Mouse (Mus musculus) mature B cell (primary cell): ENCODE data around the gene Cacna1c.

Experiments used
- in situ Hi-C: fragments of 300-500 bp; cut with MboI; formaldehyde crosslinking; loops from 2 replicates; pipeline ENCODE4 v1.14.3; 2019

Gene Cacna1c

GRCm38 (mm10) chr6:118749285-118749684 is 446.9 kb downstream of the Cacna1c start:
- in situ Hi-C loops, result no loop called here

DNA sequence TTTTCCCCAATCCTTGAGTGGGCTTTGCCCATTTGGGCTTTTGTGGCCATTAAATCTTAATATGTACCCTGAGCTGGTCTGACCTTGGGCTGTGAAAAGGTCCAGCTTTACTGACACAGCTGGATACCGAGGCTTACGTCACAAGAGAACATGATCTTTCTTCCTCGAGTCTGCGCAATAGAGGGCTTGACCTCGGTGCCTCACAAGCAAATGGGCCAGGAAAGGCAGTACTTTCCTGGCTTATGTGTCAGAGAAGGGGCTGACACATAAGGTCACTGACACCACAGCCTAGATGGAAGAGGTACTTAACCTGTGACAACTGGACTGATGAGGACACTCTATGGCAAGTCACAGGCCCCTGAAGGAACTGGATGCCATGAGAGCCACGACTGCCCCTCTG is 453.5 kb downstream of the Cacna1c start:
- in situ Hi-C loops, result no loop called here

DNA sequence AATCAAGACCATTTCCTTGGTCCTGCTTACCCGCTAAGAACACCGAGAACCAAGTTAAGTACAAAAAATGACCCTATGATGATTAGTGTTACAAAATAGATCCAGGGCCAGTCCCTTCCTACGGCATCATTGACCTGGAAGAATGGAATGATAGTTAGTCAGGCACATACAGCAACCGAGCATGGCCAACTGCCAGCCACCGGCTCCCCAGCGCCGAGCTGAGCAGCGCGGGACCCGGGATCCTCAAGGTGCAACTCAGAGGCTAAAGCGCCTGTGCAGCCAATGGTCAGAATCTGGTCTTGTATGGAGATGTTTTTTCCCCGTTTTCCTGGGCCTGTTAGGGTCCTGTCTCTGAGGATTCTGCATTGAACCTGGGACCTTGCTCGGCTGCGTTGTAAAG is 454.4 kb downstream of the Cacna1c start:
- in situ Hi-C loops, result no loop called here

GRCm38 (mm10) chr6:118739961-118740599 is 456.1 kb downstream of the Cacna1c start:
- in situ Hi-C loops, result no loop called here

- in situ Hi-C loops, result no loop called here
These were observed 456.9 kb downstream of the Cacna1c start for GRCm38 (mm10) chr6:118739344-118739743.

DNA sequence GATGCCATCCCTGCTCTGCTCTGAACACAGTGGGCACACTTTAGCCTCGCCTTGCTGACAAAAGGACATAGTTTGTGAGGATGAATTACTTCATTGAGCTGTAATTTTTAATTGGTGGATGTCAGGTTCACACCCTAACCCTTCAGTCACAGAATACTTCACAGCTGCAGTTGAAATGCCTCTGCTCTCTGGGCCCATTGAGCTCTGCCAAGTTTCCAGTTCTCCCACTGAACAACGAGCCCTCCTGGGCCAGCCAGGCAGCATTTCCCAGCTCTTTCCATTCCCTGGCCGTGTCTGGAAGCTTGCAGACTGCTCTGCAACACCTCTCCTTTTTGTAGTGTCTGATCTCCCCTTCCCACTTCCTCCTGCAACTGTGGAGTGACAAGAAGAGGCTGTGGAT is 457.6 kb downstream of the Cacna1c start:
- in situ Hi-C loops, result no loop called here

- in situ Hi-C loops, result no loop called here
These were observed 459.1 kb downstream of the Cacna1c start for GRCm38 (mm10) chr6:118737078-118737477.

- in situ Hi-C loops, result no loop called here
These were observed 459.7 kb downstream of the Cacna1c start for GRCm38 (mm10) chr6:118736491-118736890.

GRCm38 (mm10) chr6:118735145-118735544 is 461.1 kb downstream of the Cacna1c start:
- in situ Hi-C loops, result no loop called here

DNA sequence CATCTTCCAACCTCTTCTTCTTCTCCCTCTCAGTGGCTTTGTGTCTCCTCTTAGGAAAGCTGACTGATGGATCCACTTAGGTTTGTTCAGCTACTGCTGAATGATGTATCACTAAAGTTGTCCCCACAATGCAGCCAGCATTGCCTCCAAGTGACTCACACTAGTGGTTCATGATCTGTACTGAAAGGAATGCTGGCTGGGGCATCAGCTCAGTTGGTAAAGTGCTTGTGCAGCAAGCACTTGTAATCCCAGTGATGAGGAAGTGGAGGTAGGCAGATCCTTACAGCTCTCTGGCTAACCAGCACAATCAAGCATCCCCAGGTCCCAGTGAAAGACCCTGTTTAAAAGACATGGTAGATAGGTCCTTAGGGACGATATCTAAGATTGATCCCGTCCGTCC is 464.3 kb downstream of the Cacna1c start:
- in situ Hi-C loops, result no loop called here

DNA sequence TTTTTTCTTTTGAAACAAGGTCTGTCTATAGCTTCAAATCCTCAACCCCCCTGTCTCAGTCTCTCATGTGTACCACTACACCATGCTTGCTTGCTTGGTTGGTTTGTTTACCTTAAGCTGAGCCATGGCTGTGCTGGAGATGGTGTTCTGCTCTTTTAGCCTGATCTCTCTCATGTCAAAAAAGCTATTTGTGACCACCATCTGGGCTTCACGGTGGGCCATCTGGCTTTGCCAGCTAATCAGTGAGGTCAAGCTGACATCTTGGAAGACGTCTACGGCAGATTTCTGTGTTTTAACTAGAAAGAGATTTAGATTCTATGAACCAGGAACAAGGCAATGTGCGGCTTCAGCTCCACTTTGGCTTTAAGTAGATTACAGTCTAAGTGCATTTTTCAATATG is 471.3 kb downstream of the Cacna1c start:
- in situ Hi-C loops, result no loop called here

GRCm38 (mm10) chr6:118724388-118724787 is 471.8 kb downstream of the Cacna1c start:
- in situ Hi-C loops, result no loop called here

DNA sequence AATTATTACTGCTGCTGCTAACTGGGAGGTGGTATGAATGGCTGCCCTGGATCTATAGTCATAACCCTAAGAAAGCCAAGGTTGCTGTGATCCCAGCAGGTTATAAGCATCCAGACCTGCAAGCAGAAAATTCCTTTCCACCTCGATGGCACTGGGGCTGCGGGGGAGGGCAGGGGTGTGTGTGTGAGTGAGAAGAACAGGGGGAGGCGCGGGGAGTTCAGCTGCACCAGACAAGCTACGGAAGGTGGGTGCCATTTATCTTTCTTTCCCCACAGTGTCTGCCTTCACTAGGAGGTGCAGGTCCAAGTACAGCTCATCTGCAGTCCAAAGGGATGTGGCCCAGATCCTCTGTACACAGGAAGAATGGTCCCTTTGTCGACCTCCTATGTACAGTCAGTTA is 473.9 kb downstream of the Cacna1c start:
- in situ Hi-C loops, result no loop called here

DNA sequence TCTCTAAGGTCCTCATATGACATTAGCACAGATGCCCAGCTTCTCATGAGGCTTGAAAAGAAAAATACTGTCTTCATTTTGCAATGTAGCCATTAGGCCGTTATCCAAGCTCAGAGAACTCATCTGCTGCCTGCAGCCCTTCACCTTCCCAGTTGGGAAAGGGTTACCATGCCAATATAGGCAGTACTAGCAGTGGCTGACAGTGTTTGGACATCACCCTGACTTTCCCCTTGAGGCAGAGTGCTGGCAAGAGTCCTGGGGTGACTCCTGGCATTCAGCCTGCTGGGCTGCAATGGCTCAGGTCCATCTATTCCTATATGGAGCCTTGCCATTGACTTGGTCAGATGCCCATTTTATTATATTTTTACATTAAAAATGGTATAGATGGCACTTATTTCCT is 476.7 kb downstream of the Cacna1c start:
- in situ Hi-C loops, result no loop called here

DNA sequence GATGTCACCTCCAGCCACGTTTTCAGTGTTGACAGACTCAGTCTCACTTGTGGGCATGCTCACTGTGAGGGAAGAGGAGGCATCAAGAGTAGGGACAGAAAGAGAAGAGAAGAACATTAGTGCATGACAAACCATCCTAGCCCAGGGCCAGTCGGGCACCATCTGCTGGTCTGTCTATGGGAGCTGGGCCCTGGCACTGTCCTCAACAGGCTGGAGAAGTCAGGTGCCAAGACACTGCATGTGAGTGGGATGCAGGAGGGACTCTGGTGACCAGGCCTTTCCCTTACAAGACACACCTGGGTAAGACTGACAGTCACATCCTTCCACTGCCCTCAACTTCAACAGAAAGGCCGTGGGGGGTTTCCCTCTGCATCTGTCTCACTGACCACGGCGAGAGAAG is 482.9 kb downstream of the Cacna1c start:
- in situ Hi-C loops, result no loop called here

- in situ Hi-C loops, result no loop called here
These were observed 484.4 kb downstream of the Cacna1c start for GRCm38 (mm10) chr6:118711677-118712322.

DNA sequence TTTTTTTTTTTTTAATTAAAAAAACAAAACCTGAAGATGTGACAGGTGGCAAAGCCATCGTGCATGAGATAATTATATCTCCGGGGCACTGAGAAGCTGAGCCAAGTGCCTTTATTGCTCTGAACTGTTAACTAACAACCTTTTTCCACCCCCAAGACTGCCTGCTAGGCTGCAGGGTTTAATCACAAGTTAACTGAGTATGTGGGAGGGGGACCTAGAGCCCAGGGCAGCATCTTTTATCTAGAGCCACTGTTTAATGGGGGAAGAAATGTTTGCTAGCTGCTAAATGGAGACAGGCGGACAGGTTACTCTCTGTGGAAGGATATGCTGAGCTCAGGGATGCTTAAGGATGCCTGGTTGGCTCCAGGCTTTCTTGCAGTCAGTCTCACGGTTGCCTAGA is 489.2 kb downstream of the Cacna1c start:
- in situ Hi-C loops, result no loop called here

- in situ Hi-C loops, result no loop called here
These were observed 490.4 kb downstream of the Cacna1c start for GRCm38 (mm10) chr6:118705840-118706239.

- in situ Hi-C loops, result no loop called here
These were observed 501.6 kb downstream of the Cacna1c start for GRCm38 (mm10) chr6:118694626-118695025.

DNA sequence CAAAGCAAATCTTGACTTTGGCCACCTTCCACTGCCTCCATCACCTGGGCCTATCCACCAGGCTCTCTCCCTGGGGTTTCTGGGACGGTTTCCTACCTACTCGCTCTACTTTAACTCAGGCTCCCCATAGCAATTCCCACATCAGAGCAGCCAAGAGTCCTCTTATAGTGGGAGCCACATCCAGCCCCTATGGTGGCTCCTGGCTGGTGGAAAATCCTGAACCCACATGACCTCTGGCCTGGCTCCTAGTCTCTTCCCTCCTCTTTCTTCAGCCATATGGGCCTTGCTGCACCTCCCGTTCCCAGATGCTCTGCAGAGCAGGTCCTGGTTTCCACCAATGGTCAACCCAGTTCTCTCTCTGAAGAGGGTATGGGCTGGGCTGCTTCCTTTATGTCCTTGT is 506.8 kb downstream of the Cacna1c start:
- in situ Hi-C loops, result no loop called here

DNA sequence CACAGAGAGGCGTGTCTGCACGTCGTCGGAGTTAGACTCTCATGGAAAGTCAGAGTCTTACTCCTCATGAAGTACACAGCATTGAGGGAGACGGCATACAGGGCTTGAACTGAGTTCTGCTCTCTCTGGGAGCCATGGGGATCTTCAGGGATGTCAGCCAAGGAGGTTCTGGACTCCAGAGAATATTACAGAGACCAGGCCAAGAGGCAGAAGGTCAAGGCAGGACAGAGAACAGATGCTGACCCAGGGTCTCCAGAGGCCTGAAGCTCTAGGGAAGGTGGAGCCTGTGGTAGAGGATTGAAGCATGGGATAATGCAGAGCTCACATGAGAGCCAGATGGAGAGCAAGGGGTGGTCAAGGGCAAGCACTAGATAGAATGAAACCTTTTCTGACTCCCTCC is 507.4 kb downstream of the Cacna1c start:
- in situ Hi-C loops, result no loop called here

GRCm38 (mm10) chr6:118680814-118681213 is 515.4 kb downstream of the Cacna1c start:
- in situ Hi-C loops, result no loop called here

- in situ Hi-C loops, result no loop called here
These were observed 518.2 kb downstream of the Cacna1c start for GRCm38 (mm10) chr6:118678031-118678430.

DNA sequence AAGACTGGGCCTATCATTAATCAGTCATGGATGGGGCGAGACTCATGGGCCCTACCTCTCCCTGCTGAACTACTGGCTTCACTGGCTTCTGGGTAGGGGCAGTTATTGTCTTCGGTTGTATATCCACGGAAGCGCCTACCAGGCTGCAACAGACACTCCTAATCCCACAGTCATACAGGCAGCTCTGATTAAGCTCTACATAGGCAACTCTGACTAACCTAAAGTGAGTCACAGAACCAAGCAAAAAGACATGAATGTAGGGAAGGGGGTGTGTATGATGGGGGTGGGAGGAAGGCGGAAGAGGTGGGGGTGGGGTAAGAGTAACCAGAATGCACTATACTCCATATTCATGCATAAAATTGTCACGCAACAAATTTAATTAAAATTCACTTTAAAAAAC is 518.9 kb downstream of the Cacna1c start:
- in situ Hi-C loops, result no loop called here
